Mouse (Mus musculus) cerebellum, adult 8-10 months (tissue): Measurements from ENCODE around the gene Cotl1.

Experiments
- DNase-seq: peaks from one replicate; pipeline ENCODE4 v3.0.0; 2022

The Cotl1 gene

DNA sequence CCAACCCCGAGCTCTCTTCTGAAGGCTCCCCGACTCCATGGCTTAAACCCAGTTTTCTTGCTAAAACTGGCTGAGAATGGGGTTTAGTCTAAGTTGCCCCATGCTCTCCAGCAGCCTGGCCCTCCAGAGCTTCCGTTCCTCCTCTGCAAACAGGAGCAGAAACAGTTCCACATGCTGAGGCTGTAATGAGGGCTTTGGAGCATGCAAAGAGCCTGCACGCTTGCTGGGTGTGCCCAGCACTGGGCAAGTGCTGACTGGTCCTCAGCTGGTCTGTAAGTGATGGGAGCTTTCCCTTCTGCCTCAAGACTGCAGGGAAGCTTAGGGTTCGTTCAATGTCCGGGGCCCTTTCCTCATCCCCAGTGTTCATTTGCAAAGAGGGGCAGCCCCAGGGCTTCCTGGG is 24.1 kb downstream of the Cotl1 start:
- DNase-seq: no peak

DNA sequence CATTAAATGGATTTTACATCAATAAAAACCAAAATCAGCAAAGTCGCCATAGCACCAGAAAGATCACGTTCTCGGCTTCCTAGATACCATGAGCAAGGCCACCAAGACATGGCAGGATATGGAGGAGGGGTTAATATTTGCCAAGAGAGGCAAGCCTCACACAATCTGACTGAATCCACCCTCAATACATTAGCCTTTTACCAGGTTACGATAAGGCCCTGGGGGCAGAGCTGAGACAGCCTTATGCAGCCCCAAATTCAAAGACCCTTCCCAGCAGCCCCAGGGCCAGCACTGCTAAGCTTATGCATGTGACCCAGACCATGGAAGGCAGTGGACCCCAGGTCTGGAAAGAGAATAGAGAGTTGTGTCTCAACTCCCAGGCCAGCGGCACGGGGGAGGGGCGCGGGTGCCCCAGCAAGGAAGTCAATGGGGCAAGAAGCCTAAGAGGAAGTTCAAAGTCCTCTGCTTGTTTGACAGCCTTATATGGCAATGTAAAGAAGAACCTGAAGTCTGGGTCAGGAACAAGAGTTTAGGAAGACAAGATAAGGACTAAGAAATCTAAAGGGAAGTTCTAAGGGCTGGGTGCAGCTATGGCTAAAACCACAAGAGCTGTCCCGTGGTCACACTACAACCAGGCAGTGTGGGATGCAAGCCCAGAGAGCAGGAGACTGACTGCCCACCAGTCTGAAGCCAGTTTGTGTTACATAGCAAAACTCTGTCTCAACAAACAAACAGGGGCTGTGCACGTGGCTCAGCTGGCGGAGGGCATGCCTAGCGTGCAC is 27.5 kb downstream of the Cotl1 start:
- DNase-seq: no peak

DNA sequence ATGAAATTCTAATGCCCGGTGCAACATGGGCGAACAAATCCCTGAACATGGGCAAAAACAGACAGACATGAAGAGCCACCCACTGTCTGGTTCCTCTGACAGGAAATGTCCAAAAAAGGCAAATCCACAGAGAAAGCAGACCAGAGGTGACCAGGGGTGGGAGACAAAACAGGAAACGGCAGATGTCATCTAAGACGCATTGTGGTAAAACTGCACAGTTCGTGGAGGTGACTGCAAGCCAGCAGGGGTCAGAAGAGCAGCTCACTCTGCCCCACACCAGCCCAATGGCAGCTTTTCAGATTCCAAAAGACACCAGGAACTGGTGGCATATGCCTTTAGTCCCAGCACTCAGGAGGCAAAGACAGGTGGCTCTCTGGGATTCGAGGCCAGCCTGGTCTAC is 28.4 kb downstream of the Cotl1 start:
- no peak for DNase-seq

DNA sequence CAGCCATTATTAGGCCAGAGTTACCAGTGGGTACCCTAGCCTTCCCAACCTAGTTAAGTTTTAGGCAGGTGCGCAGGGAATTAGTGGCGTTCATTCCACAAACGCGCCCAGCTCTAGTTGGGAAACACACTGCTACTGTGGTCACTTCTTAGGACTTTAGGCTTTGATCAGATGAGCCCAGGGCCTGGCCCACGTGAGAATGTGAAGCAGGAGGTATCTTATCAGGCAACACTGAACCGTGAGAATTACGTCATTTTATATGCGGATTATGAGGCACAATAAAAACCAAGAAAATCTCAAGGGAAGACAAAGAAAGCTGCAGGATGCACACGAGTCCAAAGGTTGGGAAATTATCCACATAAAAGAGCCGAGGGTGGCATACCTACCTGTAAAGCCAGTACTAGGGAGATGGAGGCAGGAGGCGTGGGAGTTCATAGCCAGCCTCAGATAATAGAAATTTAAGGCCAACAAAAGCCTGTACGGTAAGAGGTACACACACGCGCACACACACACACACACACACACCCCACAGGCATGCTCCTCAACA is 29.3 kb downstream of the Cotl1 start:
- DNase-seq: no peak

DNA sequence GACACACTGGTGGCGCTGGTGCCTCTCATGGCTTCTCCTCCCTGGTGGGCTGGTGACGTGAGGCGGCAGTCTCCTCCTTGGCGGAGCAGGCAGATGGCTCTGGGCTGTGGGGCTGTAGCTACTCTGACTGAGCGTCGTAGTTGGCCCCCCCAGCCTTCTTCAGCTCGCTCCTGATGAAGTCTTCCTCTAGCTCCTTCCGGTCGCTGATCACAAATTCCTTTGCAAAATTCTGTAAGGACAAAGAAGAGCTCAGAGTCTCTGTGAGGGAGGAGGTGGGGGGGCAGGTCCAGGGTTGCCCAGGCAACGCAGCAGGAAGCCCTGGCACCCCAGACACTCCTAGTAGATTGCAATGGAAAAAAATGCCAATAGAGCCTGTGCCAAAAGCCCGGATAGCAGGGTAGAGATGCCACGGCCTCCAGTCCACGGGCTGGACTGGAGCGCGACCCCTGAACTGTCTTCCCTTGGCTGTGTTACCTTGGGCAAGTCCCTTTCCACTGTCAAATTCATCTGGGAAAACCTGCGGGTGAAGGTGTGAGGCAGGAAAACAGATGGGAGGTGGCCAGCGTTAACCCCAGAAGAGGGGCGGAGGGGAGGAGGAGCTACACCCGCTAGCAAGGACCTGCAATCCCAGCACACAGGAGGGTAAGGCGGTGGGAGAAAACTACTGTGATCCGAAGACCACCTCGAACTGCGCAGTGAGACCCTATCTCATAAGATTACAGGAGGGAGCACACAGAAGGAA is 30.0 kb downstream of the Cotl1 start:
- no peak for DNase-seq

DNA sequence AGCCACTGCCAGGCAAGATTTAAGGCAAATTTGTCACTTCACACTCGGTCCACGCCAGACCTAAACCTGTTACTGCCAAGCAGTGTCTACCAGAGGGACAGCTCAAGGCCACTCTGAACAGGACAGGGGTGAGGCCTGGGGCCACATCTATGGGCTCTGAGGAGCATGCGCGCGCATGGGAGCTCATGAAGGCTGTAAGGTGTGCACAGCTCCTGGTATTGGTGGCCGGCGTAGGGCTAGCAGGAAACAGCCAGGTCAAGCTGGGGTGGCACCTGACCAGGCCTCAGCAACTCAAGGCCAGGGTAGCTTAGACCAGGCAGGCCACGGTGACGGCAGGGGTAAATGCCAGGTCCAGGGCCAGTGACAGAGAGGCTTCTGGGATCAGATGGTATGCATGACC is 30.7 kb downstream of the Cotl1 start:
- DNase-seq: no peak

DNA sequence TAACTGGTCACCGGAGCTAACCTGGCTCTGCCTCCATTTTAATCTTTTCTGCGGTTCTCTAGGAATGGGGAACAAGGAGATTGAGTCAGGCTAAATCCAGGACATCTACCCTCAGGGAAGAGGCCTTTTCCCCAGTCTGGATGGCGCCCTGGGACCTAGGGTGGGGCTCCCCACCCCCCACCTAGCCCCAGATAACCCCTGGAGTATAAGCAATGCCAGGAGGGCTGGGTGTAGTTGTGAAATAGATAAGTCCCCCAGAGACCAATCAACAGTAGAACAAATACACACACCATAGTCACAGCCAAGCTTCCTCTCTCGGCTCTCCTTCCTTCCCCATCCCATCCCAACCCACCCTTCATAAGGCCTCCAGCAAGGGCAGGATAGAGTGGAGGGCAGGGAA is 32.7 kb downstream of the Cotl1 start:
- DNase-seq: no peak

DNA sequence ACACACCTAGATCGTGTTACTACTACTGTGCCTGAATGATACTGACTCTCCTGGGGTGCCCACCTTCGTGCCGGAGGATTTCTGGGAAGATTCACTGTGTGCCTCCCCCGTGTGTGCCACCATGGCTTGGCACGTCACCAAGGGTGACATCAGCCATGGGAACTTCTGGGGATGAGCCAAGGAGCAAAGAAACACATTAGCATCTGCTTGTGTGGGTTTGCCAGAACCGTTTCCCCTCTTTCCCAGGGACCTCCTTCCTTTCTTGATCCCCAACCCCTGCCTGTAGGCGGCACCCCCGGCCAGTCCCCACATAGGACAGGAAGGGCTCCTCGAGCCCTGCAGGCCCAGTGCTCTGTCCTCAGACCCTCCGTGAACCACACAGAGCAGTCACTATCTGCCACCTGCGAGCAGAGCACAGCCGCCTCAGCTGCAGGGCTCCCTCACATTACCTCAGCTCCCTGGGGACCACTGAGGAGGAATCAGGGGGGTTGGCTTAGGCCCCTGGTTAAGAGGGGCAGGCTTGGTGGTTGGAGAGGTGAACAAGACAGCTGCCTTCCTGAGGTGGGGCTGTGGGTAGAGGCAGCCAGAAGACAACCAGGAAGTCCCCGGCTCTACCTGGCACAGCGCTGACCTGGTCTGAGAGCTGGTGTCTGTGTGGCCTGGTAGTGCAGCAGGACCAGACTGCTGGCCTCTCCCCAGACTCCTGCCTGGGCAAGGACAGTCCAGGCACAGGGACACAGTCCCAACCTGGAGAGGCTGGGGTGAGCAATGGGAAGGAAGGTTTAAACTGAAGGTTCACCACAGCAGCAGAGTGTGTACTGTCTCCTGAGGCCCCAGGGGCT is 33.7 kb downstream of the Cotl1 start:
- DNase-seq: peak; percentile 69

DNA sequence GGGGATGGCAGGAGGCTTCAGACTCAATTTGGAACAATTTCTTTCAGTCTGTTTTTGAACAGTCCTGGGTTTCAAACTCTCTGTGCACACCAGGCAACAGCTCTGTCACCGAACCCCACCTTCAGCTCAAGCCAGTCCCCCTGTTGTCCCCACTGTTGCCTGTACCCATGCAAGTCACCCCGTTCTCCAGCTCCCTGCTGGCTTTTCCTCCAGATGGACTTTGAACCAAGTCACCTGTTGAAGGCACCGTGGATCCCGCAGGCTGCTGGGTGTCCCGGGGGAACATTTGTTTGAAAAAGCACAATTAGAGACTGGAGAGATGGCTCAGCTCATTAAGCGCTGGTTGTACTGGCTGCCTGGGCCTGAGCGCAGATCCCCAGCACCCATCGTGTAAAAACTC is 35.1 kb downstream of the Cotl1 start:
- DNase-seq: no peak

DNA sequence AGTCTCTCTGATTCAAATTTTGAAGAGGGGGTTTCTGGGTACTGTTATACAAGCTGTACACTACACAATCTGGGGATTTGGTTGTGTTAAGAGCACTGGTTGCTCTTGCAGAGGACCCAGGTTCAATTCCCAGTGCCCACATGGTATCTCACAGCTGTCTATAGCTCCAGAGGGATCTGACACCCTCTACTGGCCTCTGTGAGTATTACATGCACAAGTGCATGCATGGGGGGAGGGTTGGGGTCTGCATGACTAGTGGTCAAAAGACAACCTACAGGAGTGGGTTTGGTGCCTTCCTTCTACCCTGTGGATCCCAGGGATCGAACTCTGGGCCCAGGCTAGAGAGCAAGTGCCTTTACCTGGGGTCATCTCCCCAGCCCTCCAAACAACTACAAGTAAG is 37.8 kb downstream of the Cotl1 start:
- no peak for DNase-seq

DNA sequence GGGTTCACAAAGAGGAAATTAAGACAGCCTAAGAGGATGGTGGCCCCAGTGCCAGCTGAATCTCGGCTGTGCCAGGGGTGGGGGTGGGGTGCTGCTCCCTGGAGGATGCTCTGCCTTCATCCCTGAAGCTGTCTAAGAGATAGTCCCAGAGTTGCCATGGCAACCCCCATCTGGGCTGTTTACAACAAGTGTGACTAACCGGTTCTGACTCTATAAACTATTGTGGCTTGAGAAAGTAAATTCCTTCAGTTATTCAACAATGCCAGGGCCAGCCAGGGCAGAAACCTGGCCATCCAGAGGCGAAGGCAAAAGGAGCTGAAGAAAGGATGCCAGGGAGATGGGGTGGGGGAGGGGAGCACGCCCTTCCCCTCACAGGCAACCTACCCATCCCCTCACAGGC is 39.2 kb downstream of the Cotl1 start:
- no peak for DNase-seq

DNA sequence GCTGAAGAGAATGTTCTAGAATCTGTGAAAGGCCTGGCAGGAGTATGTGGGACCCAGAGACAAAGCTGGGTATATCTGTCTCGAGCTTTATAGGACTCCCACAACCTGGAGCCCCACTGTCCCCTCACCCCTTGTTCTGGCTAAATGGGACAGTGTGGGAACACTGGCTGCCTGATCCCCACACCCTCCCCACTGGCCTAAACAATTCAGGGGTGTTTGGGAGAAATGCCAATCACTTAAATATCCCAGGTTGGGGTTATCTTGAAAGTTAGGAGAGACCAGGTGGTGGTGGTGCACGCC is 41.4 kb downstream of the Cotl1 start:
- DNase-seq: no peak

DNA sequence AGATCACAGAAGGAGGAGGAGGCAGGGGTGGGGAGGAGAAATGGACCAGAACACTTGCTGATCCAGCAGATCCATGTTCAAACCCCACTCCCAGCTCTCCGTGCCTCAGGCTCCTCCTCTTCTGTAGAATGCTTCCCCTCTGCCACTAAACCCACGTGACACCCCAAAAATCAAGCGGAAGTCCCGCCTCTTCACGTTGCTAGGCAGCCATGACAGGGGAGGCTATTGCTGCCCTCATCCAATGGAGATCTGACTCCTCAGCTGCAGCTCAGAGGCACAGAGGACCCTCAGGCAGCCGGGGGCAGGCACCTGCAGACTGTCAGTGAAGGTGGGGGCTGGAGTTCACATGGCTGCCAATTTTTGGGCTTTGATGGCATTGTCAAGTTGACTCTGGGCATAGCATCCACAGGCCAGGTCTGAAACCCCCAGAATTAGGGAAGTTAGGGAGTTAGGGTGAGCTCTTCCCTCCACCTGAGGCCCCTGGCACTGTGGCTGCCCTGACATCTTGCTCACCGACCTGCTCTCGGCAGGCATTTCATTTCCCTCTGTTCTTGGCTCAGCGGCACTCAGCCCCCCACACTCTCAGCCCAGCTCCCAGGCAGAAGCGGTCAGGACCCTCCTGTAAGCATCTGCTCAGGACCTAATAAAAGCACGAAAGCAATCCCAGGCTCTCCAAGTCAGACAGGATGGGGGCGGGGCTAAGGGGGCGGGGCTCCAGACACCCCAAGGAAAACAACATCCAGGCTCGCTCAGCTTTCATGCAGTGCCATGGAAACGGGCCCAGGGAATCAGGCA is 42.0 kb downstream of the Cotl1 start:
- no peak for DNase-seq

DNA sequence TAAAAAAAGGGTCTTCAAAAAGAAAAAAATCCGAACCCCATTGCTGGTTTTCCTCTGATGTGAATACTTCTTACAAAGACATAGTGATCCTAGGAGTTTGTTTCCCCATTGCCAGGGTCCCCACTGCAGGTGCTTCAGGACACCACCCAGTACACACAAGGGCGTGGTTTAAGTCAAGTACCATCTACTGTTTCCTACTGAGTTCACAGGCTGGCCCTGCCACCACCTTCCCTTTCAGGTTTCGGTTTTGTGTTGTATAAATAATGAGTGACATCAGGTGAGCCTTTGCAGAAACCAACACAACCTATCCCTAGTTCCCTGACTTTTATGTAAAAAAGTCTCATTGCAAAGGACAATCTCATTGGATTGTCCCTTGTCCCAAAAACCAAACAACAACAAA is 44.7 kb downstream of the Cotl1 start:
- no peak for DNase-seq

DNA sequence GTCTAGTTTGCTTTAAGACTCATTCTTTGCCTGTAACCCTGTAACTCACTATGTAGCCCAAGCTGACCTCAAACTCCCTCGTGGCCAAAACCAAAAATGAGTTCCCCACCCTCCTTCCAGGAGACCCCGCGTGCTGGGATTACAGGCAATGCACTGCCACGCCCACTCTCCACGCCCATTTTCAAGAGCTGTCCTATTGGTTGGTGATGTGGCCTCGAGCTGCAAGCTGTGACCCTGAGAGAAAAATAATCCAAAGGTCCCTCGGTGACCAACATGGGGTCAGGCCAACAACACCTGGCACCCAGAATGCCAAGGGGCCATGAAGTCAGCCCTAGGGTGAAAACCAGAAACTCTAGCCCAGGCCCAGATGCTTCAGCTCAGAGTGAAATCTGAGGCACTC is 45.7 kb downstream of the Cotl1 start:
- no peak for DNase-seq

DNA sequence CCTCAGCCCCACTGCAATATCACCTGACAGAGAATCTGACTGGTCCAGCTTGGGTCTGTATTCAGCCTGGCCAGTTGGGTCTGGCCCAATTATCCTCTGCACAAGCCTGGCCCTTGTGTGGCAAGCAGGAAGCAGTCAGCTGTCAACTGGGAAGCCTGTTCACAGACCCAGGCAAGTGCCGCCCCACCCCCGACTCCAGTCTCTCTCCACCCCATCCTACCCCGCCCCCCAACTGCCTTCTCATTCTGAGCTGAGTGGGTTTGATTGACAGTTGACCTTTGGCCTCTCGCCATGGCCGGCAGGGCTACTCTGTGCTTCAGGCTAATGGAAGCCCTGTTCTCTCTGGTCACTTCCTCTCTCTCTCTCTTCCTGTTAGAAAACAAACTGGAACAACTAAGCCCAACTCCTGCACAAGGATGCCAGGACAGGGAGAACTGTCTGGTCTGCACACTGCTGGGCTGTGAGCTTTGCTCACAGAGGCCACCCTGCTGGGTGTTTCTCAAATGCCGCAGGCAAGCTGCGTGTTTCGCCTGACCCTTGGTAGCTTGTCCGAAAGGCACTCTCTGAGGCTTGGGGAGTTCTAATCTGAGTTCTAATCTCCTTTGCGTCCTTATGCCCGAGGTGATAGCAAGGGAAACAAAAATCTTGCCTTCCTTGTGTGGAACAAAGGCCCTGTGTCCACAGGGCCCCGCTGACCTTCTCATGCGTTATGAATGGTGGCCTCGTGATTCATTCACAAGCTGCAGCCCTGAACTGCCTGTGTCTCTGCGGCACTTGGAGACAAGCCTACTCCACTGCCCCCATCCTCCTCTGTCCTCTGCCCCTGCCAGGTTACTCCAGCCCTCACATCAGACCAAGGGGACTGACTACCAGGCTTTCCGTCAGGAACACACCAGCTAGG is 48.3 kb downstream of the Cotl1 start:
- no peak for DNase-seq

DNA sequence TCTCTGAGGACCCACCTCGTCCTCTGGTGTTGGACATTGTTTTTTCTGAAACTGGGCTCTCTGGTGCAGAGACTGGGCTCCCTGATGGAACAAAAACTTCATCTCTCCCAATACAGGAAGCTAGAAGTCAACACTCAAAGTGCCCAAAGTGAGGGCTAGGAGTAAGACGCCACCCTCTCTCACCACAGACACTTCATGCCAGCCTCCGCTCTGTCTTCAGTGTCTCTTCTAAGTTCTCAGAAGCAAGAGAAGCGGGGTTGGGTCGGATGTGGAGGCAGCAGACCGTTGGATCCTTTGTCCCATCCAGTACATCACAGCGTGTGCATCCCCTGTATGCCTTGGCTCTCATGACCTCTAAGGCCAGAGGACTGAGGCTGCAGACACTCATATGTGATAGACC is 50.8 kb downstream of the Cotl1 start:
- no peak for DNase-seq

DNA sequence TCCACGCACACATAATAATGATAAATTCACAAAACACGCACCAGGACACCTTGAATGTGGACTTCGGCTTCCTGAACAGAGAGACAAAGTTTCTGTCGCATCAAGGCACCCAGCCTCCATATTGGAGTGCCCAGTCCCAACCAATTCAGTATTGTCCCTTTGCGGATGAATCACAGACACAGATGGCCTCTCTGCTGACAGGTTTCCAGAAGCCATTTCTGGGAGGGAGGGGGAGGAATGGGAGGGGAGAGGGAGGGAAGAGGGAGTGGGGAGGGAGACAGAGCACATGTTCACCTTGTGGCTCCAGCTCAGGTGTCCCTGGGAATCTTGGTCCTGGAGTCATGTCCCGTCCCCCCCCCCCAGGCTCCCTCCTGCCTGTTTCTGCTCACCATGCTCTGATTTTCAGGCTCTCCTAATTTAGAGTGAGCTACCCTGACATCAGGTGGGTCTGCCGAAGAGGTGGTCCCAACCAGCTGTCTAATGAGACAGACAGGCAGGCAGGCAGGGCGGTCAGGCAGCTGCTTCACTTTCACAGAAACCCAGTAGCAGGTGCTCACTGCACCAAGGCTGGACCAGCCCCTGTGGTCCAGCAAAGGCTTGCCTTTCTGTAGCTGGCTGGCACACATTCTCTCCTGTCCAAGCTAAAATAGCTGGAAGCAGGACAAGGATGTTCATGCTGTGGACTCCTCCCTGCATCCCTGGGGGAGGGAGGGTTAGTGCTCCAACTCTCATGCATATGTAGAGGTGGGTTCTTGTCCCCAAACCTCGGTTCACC is 51.5 kb downstream of the Cotl1 start:
- peak; percentile 54 for DNase-seq

DNA sequence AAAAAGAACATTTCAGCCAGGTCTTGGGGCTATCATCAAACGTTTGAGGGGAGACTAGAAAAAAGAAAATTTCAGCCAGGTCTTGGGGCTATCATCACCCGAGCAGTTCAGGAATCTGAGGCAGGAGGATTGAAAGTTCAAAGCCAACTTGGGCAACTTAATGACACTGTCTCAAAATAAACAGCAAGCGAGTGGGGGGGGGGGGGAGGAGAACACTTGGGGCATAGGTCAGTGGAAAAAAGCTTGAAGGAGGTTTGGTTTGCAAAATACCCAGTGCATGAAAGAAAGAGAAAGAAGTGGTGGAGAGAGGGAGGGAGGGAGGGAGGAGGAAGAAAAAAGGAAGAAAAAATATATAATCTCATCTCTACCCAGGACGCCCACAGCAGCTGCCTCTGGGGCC is 53.0 kb downstream of the Cotl1 start:
- no peak for DNase-seq

DNA sequence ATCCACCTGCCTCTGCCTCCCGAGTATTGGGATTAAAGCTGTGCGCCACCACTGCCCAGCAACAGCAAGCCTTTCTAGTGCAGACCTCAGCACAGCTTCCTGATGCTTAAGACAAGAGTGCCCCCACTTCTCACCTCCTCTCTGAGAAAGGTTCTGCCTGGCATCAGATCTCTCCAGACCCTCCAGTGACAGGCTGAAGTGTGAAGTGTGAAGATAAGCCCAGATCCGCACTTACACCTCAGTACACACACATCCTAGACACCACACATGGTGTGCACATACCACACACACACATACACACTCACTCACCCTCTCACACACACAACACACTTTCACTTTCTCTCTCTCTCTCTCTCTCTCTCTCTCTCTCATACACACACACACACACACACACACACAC is 53.5 kb downstream of the Cotl1 start:
- no peak for DNase-seq
